Mouse (Mus musculus) ES-Bruce4 (cell line): Measurements from ENCODE around the gene Slc35b1. TPM values are rescaled to one million over a fixed set of nuclear protein-coding genes. Genes with fewer than 3 reads are reported as not detected.
A peak's percentile ranks its signal among the peaks of the same experiment; 100 is the strongest.

Source experiments
- H3K27ac ChIP-seq: 2 replicates; pipeline ENCODE4 v1.5.1; 2012; ENCODE audit warnings: low read length, inconsistent platforms; ENCODE audit not compliant: insufficient read depth
- H3K27me3 ChIP-seq: 2 replicates; pipeline ENCODE4 v1.6.1; 2012; ENCODE audit warnings: mild to moderate bottlenecking, low read length, inconsistent platforms; ENCODE audit not compliant: control insufficient read depth, poor library complexity, insufficient read depth, severe bottlenecking
- H3K36me3 ChIP-seq: 2 replicates; pipeline ENCODE4 v1.6.1; 2012; ENCODE audit warnings: inconsistent platforms, mild to moderate bottlenecking, low read length, moderate library complexity; ENCODE audit not compliant: control insufficient read depth, poor library complexity, insufficient read depth, severe bottlenecking
- H3K4me1 ChIP-seq: one replicate; pipeline ENCODE4 v1.8.1; 2011; ENCODE audit warnings: low read length; ENCODE audit not compliant: control insufficient read depth, insufficient read depth
- H3K4me3 ChIP-seq: 2 replicates; pipeline ENCODE4 v1.5.1; 2011; ENCODE audit warnings: low read depth, mild to moderate bottlenecking, low read length
- H3K9ac ChIP-seq: 2 replicates; pipeline ENCODE4 v1.6.1; 2012; ENCODE audit warnings: low read depth, mild to moderate bottlenecking, inconsistent platforms; ENCODE audit not compliant: poor library complexity, severe bottlenecking
- H3K9me3 ChIP-seq: replicated peaks from 2 replicates; pipeline ENCODE4 v1.6.1; 2012; ENCODE audit warnings: mild to moderate bottlenecking, low read length, inconsistent platforms; ENCODE audit not compliant: control insufficient read depth, poor library complexity, insufficient read depth, severe bottlenecking
- CTCF ChIP-seq: IDR thresholded peaks from one replicate; pipeline ENCODE4 v1.8.1; 2011; ENCODE audit warnings: low read depth, low read length
- EP300 ChIP-seq: IDR thresholded peaks from 2 replicates; pipeline ENCODE4 v1.6.1; 2011; ENCODE audit warnings: low read depth, low read length; ENCODE audit not compliant: insufficient read depth
- POLR2A ChIP-seq: IDR thresholded peaks from one replicate; pipeline ENCODE4 v1.8.1; 2011; ENCODE audit warnings: low read length; ENCODE audit not compliant: insufficient read depth
- polyA plus RNA-seq: library from polyadenylated mRNA; stranded (reverse); fragments of >200 nt; gene quantifications from 2 replicates; pipeline ENCODE4 v1.2.4, GENCODE M21; 2011; ENCODE audit warnings: low read depth; ENCODE audit not compliant: missing spikeins, insufficient read depth, insufficient read length

Gene Slc35b1
- polyA plus RNA-seq, 1 experiment, result 47.7 TPM

DNA sequence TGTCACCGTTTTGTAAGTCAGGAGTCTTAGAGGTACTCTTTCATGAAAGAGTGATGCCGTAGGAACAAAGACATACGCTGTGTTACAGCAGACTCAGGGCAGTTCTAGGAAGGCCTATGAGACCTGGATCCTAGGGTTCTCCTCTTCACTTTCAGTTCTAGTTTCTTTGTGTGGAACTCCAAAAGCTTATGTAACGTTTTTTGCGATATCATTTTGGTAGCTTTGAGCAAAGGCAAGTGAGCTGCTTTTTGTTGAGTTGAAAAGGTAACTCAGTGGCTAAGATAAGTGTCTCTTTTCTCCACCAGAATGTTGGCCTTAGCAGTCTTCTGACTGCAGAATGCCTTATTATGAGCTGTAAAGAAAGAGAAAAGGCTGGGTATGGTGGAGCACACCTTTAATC lies 32.8 kb downstream of the Slc35b1 start:
- Histone ChIP-seq H3K9me3 (peaks cover 5% of the 10 kb centered on the region; the same call in 1 of the 2 replicates), H3K27ac (no peak overlapping the region), H3K4me1 (no peaks in the 10 kb centered on the region), H3K9ac (no peak overlapping the region), H3K4me3 (no peak overlapping the region), H3K27me3 (peaks cover 6% of the 10 kb centered on the region), H3K36me3 (no peaks in the 10 kb centered on the region)
- TF ChIP-seq POLR2A, result no peak
- no peak for TF ChIP-seq EP300
- TF ChIP-seq CTCF, result no peak

DNA sequence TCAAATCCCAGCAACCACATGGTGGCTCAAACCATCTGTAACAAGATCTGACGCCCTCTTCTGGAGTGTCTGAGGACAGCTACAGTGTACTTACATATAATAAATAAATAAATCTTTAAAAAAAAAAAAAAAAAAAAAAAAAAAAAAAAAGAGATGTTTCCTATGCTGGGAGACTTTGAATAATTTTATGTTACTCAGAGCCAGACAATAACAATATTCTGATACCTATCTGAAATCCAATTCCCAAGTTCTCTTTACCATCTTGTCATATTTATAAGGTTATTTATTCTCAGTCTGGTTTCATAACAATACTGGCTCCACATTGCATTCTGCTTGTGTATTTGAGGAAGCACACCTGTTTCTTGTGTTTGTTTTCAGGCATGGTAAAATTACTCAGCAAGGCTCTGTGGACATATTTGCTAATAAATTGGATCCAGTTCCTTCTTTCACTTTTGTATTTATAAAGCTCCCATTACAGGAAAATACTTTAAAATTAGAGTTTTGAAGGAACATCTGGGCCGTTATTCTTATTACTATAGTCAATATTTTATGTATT lies 36.5 kb downstream of the Slc35b1 start:
- Histone ChIP-seq H3K9me3 (no peaks in the 10 kb centered on the region), H3K4me3 (no peak overlapping the region), H3K4me1 (no peaks in the 10 kb centered on the region), H3K36me3 (no peaks in the 10 kb centered on the region), H3K9ac (no peak overlapping the region), H3K27me3 (no peaks in the 10 kb centered on the region), H3K27ac (no peak overlapping the region)
- TF ChIP-seq EP300, result no peak
- TF ChIP-seq POLR2A, result no peak
- no peak for TF ChIP-seq CTCF

DNA sequence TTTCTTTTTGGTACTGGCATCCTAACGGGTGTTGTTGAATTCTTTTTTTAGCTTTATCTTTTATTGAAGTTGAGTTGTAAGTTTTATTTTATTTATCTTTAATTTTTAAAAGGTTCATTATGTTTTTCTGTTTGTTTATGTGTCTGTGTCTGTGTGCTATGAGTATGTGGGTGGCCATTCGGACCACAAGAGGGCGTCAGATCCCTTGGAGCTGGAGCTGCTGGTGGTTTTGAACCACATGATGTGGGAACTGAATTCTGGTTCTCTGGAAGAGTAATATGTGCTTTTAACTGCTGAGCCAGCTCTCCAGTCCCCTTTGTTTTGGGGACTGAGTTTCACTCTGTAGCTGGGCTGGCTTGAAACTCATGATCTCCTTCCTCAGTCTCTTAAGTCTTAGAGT lies 39.0 kb downstream of the Slc35b1 start:
- TF ChIP-seq CTCF (peak; percentile 68), EP300 (no peak)
- Histone ChIP-seq H3K27ac (no peak overlapping the region), H3K9me3 (no peaks in the 10 kb centered on the region), H3K36me3 (no peaks in the 10 kb centered on the region), H3K4me1 (no peaks in the 10 kb centered on the region), H3K4me3 (no peak overlapping the region), H3K27me3 (no peaks in the 10 kb centered on the region), H3K9ac (no peak overlapping the region)

DNA sequence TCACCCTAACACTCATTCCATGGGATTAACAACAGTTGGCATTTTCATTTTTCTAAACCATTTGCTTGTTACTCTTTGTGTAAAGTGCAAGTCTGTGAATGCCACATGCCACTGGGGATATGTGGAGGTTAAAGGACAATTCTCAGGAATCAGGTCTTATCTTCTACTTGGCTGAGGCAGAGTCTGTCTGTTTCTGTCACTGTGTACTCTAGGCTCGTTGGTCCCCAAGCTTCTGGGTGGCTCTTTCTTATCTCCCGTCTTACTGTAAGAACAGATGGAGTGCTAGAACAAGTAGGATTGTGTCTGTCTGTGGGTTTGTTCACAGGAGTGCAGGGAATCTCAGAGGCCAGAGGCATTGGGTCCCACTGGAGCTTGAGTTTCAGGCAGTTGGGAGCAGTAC lies 46.9 kb downstream of the Slc35b1 start:
- Histone ChIP-seq H3K36me3 (no peaks in the 10 kb centered on the region; the same call in 1 of the 2 replicates), H3K9me3 (no peaks in the 10 kb centered on the region), H3K27ac (no peak overlapping the region; the same call in 1 of the 2 replicates), H3K4me3 (no peak overlapping the region), H3K9ac (no peak overlapping the region), H3K27me3 (no peaks in the 10 kb centered on the region), H3K4me1 (no peaks in the 10 kb centered on the region)
- TF ChIP-seq POLR2A, result no peak
- no peak for TF ChIP-seq CTCF
- TF ChIP-seq EP300, result no peak

DNA sequence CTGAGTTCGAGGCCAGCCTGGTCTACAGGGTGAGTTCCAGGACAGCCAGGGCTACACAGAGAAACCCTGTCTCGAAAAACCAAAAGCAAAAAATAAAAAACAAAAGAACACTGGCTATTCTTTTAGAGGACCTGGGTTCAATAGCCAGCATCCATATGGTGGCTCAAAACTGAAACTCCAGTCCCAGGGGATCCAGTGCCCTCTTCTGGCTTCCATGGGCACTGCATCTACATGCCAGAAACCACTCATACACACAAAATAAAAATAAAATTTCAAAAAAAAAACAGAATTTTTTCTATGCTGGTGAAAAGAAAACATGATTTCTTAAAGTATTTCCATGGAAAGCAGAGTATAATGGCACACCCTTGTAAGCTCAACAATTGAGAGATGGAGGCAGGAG lies 47.7 kb downstream of the Slc35b1 start:
- Histone ChIP-seq H3K9me3 (no peaks in the 10 kb centered on the region), H3K27me3 (no peaks in the 10 kb centered on the region), H3K27ac (no peak overlapping the region), H3K9ac (no peak overlapping the region), H3K4me3 (no peak overlapping the region), H3K4me1 (no peaks in the 10 kb centered on the region), H3K36me3 (no peaks in the 10 kb centered on the region; the same call in 1 of the 2 replicates)
- TF ChIP-seq CTCF (peak; percentile 60), POLR2A (no peak)

Other genes with a start within 250 kb of the Slc35b1 start
- 0.96 and 2.0 TPM in 2 replicates for gene Dlx4, start 238.4 kb upstream of the Slc35b1 start, polyA plus RNA-seq
- gene Tac4, start 123.2 kb upstream of the Slc35b1 start, polyA plus RNA-seq, result not detected in 2 replicates
- gene Kat7, start 74.4 kb upstream of the Slc35b1 start, polyA plus RNA-seq, result 129 and 133 TPM in 2 replicates
- gene Fam117a, start 47.7 kb upstream of the Slc35b1 start, polyA plus RNA-seq, result 32.4 and 36.2 TPM in 2 replicates
- 38.5 and 40.4 TPM in 2 replicates for gene Spop, start 29.4 kb downstream of the Slc35b1 start, polyA plus RNA-seq
- gene Nxph3, start 129.9 kb downstream of the Slc35b1 start, polyA plus RNA-seq, result 0.75 and 0.85 TPM in 2 replicates
- gene Ngfr, start 203.0 kb downstream of the Slc35b1 start, polyA plus RNA-seq, result 2.0 and 2.2 TPM in 2 replicates